Mouse (Mus musculus): Measurements from ENCODE around the gene AY761185. TPM values are rescaled to one million over a fixed set of nuclear protein-coding genes. Genes with fewer than 3 reads are reported as not detected.
"Not testable (repeated sequence)": the region's sequence is repeated elsewhere in the genome, so short reads cannot be mapped to it uniquely, and the experiment has no call there.

The AY761185 gene
- not detected in 2 replicates for polyA plus RNA-seq (2015; fragmentation: Nextera tagmentation; extraction: Ambion mirVana)

GRCm38 (mm10) chr8:20944610-20945009 is at the start of gene AY761185:
Gene AY761185 (minus strand): TSS chr8:20944710.
- H3K9ac ChIP-seq = no peak within 1 kb of the TSS
- ATAC-seq (ENCODE audit: insufficient number of reproducible peaks, insufficient read depth, low FRiP score, low TSS enrichment, low read depth) = no peak
- no peak within 1 kb of the TSS for H3K27ac ChIP-seq
- H3K36me3 ChIP-seq = no peaks in the 10 kb centered on the region
- no peaks in the 10 kb centered on the region for H3K27me3 ChIP-seq
- no peak within 1 kb of the TSS for H3K4me3 ChIP-seq
- H3K4me2 ChIP-seq = no peak within 1 kb of the TSS
- 73% methylated on average over 3 of the region's 3 CpGs for WGBS
- peaks cover 9% of the 10 kb centered on the region for H3K9me3 ChIP-seq
- no peaks in the 10 kb centered on the region for H3K4me1 ChIP-seq

- H3K9ac ChIP-seq; H3K4me3 ChIP-seq; H3K27me3 ChIP-seq; H3K4me1 ChIP-seq; H3K27ac ChIP-seq; ATAC-seq (ENCODE audit: insufficient number of reproducible peaks, insufficient read depth, low FRiP score, low TSS enrichment, low read depth); H3K4me2 ChIP-seq; H3K9me3 ChIP-seq; H3K36me3 ChIP-seq: not testable (repeated sequence)
Observed at GRCm38 (mm10) chr8:20994042-20994441, 49.5 kb upstream of the AY761185 start.

GRCm38 (mm10) chr8:20979846-20980245 is 35.3 kb upstream of the AY761185 start:
- Histone ChIP-seq H3K4me3 (no peak overlapping the region), H3K27ac (no peak overlapping the region), H3K36me3 (no peaks in the 10 kb centered on the region), H3K4me2 (no peak overlapping the region), H3K9ac (no peak overlapping the region), H3K4me1 (no peaks in the 10 kb centered on the region), H3K9me3 (peaks cover 9% of the 10 kb centered on the region; the same call in 1 of the 2 replicates), H3K27me3 (no peaks in the 10 kb centered on the region)
- 32% methylated on average over 1 of the region's 1 CpGs for WGBS
- no peak for ATAC-seq (ENCODE audit: insufficient number of reproducible peaks, insufficient read depth, low FRiP score, low TSS enrichment, low read depth)

- H3K4me1 ChIP-seq = no peaks in the 10 kb centered on the region
- H3K27ac ChIP-seq = no peak overlapping the region
- H3K27me3 ChIP-seq = no peaks in the 10 kb centered on the region
- H3K9ac ChIP-seq = no peak overlapping the region
- no peaks in the 10 kb centered on the region for H3K36me3 ChIP-seq
- no peak for ATAC-seq (ENCODE audit: insufficient number of reproducible peaks, insufficient read depth, low FRiP score, low TSS enrichment, low read depth)
- no peak overlapping the region for H3K4me2 ChIP-seq
- peaks cover 9% of the 10 kb centered on the region; the same call in 1 of the 2 replicates for H3K9me3 ChIP-seq
- H3K4me3 ChIP-seq = no peak overlapping the region
- 75% methylated on average over 2 of the region's 2 CpGs for WGBS
Observed at GRCm38 (mm10) chr8:20964531-20964930, 20.0 kb upstream of the AY761185 start.

- peaks cover 14% of the 10 kb centered on the region; the same call in 1 of the 2 replicates for H3K9me3 ChIP-seq
- no peaks in the 10 kb centered on the region for H3K4me1 ChIP-seq
- H3K36me3 ChIP-seq = no peaks in the 10 kb centered on the region
- H3K27ac ChIP-seq = no peak within 1 kb of the TSS
- no peak for ATAC-seq (ENCODE audit: insufficient number of reproducible peaks, insufficient read depth, low FRiP score, low TSS enrichment, low read depth)
- no peak within 1 kb of the TSS for H3K4me2 ChIP-seq
- no peak within 1 kb of the TSS for H3K4me3 ChIP-seq
- no peak within 1 kb of the TSS for H3K9ac ChIP-seq
- no peaks in the 10 kb centered on the region for H3K27me3 ChIP-seq
- WGBS = 72% methylated on average over 3 of the region's 3 CpGs
Observed at GRCm38 (mm10) chr8:20921971-20922370, 22.5 kb downstream of the AY761185 start, which contains the start of gene Gm6040. Gene Gm6040 (minus strand): TSS chr8:20922071.

GRCm38 (mm10) chr8:20912288-20912687 is 32.2 kb downstream of the AY761185 start:
- Histone ChIP-seq H3K4me1 (no peaks in the 10 kb centered on the region), H3K4me3 (no peak overlapping the region), H3K27ac (no peak overlapping the region), H3K36me3 (no peaks in the 10 kb centered on the region), H3K9me3 (0 out of 2 replicates have a peak, but pooled peaks cover 6% of the 10 kb centered on the region), H3K9ac (no peak overlapping the region), H3K4me2 (no peak overlapping the region), H3K27me3 (no peaks in the 10 kb centered on the region)
- 84% methylated on average over 1 of the region's 1 CpGs for WGBS
- no peak for ATAC-seq (ENCODE audit: insufficient number of reproducible peaks, insufficient read depth, low FRiP score, low TSS enrichment, low read depth)

- no peak overlapping the region for H3K4me3 ChIP-seq
- H3K27ac ChIP-seq = no peak overlapping the region
- WGBS = 61% methylated on average over 2 of the region's 2 CpGs
- H3K9me3 ChIP-seq = no peaks in the 10 kb centered on the region
- H3K4me2 ChIP-seq = no peak overlapping the region
- no peak for ATAC-seq (ENCODE audit: insufficient number of reproducible peaks, insufficient read depth, low FRiP score, low TSS enrichment, low read depth)
- no peaks in the 10 kb centered on the region for H3K27me3 ChIP-seq
- H3K36me3 ChIP-seq = no peaks in the 10 kb centered on the region
- H3K9ac ChIP-seq = no peak overlapping the region
- no peaks in the 10 kb centered on the region for H3K4me1 ChIP-seq
Observed at GRCm38 (mm10) chr8:20908256-20908655, 36.3 kb downstream of the AY761185 start.

- Histone ChIP-seq H3K9me3 (no peaks in the 10 kb centered on the region), H3K4me3 (no peak overlapping the region), H3K27ac (no peak overlapping the region), H3K4me2 (no peak overlapping the region), H3K4me1 (no peaks in the 10 kb centered on the region), H3K27me3 (no peaks in the 10 kb centered on the region), H3K9ac (no peak overlapping the region), H3K36me3 (no peaks in the 10 kb centered on the region)
- WGBS = 87% methylated on average over 2 of the region's 2 CpGs
- no peak for ATAC-seq (ENCODE audit: insufficient number of reproducible peaks, insufficient read depth, low FRiP score, low TSS enrichment, low read depth)
Observed at GRCm38 (mm10) chr8:20907119-20907518, 37.4 kb downstream of the AY761185 start.

- H3K36me3 ChIP-seq = no peaks in the 10 kb centered on the region
- H3K4me2 ChIP-seq = no peak within 1 kb of the TSS
- H3K4me1 ChIP-seq = no peaks in the 10 kb centered on the region
- H3K27me3 ChIP-seq = no peaks in the 10 kb centered on the region
- peaks cover 6% of the 10 kb centered on the region for H3K9me3 ChIP-seq
- H3K27ac ChIP-seq = no peak within 1 kb of the TSS
- H3K9ac ChIP-seq = no peak within 1 kb of the TSS
- 50% methylated on average over 2 of the region's 2 CpGs for WGBS
- ATAC-seq (ENCODE audit: insufficient number of reproducible peaks, insufficient read depth, low FRiP score, low TSS enrichment, low read depth) = no peak
- no peak within 1 kb of the TSS for H3K4me3 ChIP-seq
Observed at GRCm38 (mm10) chr8:20902527-20902926, 42.0 kb downstream of the AY761185 start, which contains the start of gene Gm15056. Gene Gm15056 (minus strand): TSS chr8:20902627.

Other genes starting within 250 kb of the AY761185 start
- not detected in 2 replicates for gene Defb33, start 52.0 kb downstream of the AY761185 start, polyA plus RNA-seq (2015; fragmentation: Nextera tagmentation; extraction: Ambion mirVana)
- gene Gm15056, start 42.1 kb downstream of the AY761185 start, polyA plus RNA-seq (2015; fragmentation: Nextera tagmentation; extraction: Ambion mirVana) = not detected in 2 replicates
- not detected in 2 replicates for gene Gm6040, start 22.6 kb downstream of the AY761185 start, polyA plus RNA-seq (2015; fragmentation: Nextera tagmentation; extraction: Ambion mirVana)
- 1.2 TPM in 1 of 2 replicates, not detected in the other for gene Defa21, start 80.8 kb upstream of the AY761185 start, polyA plus RNA-seq (2015; fragmentation: Nextera tagmentation; extraction: Ambion mirVana)
- gene Defa23, start 110.3 kb upstream of the AY761185 start, polyA plus RNA-seq (2015; fragmentation: Nextera tagmentation; extraction: Ambion mirVana) = not detected in 2 replicates
- gene Defa35, start 120.3 kb upstream of the AY761185 start, polyA plus RNA-seq (2015; fragmentation: Nextera tagmentation; extraction: Ambion mirVana) = not detected in 2 replicates
- gene Defa25, start 139.7 kb upstream of the AY761185 start, polyA plus RNA-seq (2015; fragmentation: Nextera tagmentation; extraction: Ambion mirVana) = not detected in 2 replicates
- gene Gm14851, start 151.3 kb upstream of the AY761185 start, polyA plus RNA-seq (2015; fragmentation: Nextera tagmentation; extraction: Ambion mirVana) = not detected in 2 replicates
- gene Defa30, start 189.9 kb upstream of the AY761185 start, polyA plus RNA-seq (2015; fragmentation: Nextera tagmentation; extraction: Ambion mirVana) = not detected in 2 replicates
- 1.8 TPM in 1 of 2 replicates, not detected in the other for gene Defa22, start 217.6 kb upstream of the AY761185 start, polyA plus RNA-seq (2015; fragmentation: Nextera tagmentation; extraction: Ambion mirVana)
- gene Defa31, start 246.9 kb upstream of the AY761185 start, polyA plus RNA-seq (2015; fragmentation: Nextera tagmentation; extraction: Ambion mirVana) = not detected in 2 replicates

All from embryonic facial prominence, embryonic 13.5 days (tissue).